Mouse (Mus musculus) testis, adult 2 months (tissue): ENCODE measurements around the gene E130308A19Rik. TPM values are rescaled to one million over a fixed set of nuclear protein-coding genes. Genes with fewer than 3 reads are reported as not detected.

Experiments used
- H3K27ac ChIP-seq: fragments of 200-500 bp; 2 replicates; pipeline ENCODE4 v1.5.1; 2012; ENCODE audit warnings: low read depth, low read length; ENCODE audit not compliant: control insufficient read depth, insufficient read depth
- H3K27me3 ChIP-seq: fragments of 200-500 bp; 2 replicates; pipeline ENCODE4 v1.6.1; 2012; ENCODE audit warnings: mild to moderate bottlenecking, low read length, moderate library complexity; ENCODE audit not compliant: control insufficient read depth, insufficient read depth
- H3K36me3 ChIP-seq: fragments of 200-500 bp; 2 replicates; pipeline ENCODE4 v1.6.1; 2012; ENCODE audit warnings: mild to moderate bottlenecking, low read length; ENCODE audit not compliant: control insufficient read depth, insufficient read depth
- H3K4me1 ChIP-seq: fragments of 200-500 bp; 2 replicates; pipeline ENCODE4 v1.6.1; 2012; ENCODE audit warnings: low read length; ENCODE audit not compliant: control insufficient read depth, insufficient read depth
- H3K4me3 ChIP-seq: fragments of 200-500 bp; 2 replicates; pipeline ENCODE4 v1.5.1; 2012; ENCODE audit warnings: low read depth, mild to moderate bottlenecking, low read length, moderate library complexity, mixed read lengths; ENCODE audit not compliant: control insufficient read depth
- CTCF ChIP-seq: fragments of 200-500 bp; IDR thresholded peaks from 2 replicates; pipeline ENCODE4 v1.5.1; 2012; ENCODE audit warnings: low read depth, mild to moderate bottlenecking, inconsistent platforms, low read length, moderate library complexity; ENCODE audit not compliant: control insufficient read depth, insufficient read depth, insufficient replicate concordance
- POLR2A ChIP-seq: fragments of 200-500 bp; IDR thresholded peaks from 2 replicates; pipeline ENCODE4 v1.6.1; 2012; ENCODE audit warnings: low read depth, mild to moderate bottlenecking, inconsistent platforms, low read length, moderate library complexity; ENCODE audit not compliant: control insufficient read depth
- polyA plus RNA-seq: library from polyadenylated mRNA; depleted of rRNA; stranded (reverse); fragments of >200 nt; gene quantifications from 2 replicates; pipeline ENCODE4 v1.2.3, GENCODE M21; 2012

E130308A19Rik gene
- polyA plus RNA-seq, 1 experiment = 6.7 TPM

- Histone ChIP-seq H3K27ac (no peak overlapping the region), H3K4me1 (no peaks in the 10 kb centered on the region), H3K27me3 (no peaks in the 10 kb centered on the region), H3K36me3 (no peaks in the 10 kb centered on the region), H3K4me3 (no peak overlapping the region)
- TF ChIP-seq CTCF (no peak), POLR2A (no peak)
Measured at GRCm38 (mm10) chr4:59640720-59641119, 14.7 kb downstream of the E130308A19Rik start.

DNA sequence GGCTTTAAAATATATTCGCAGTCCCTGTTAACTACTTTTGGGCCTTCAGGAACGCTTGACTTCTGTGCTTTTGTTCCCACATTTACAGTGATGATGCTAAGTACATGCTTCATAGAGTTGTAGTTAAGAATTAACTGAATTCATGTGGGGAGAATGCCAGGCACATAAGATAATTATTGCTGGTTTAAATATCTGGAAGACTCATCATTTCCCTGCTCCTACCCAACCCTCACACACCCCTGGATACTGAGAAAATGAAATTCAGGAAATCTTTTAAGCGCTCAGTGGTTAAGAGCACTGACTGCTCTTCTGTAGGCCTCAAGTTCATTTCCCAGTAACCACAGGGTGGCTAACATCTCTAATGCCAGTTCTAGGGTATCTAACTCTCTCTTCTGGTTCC lies 16.0 kb downstream of the E130308A19Rik start:
- Histone ChIP-seq H3K4me1 (no peaks in the 10 kb centered on the region), H3K27me3 (no peaks in the 10 kb centered on the region), H3K27ac (no peak overlapping the region), H3K4me3 (no peak overlapping the region), H3K36me3 (no peaks in the 10 kb centered on the region)
- no peak for TF ChIP-seq POLR2A
- TF ChIP-seq CTCF = no peak

GRCm38 (mm10) chr4:59642657-59643056 lies 16.6 kb downstream of the E130308A19Rik start:
- TF ChIP-seq CTCF = no peak
- no peak for TF ChIP-seq POLR2A
- Histone ChIP-seq H3K4me1 (no peaks in the 10 kb centered on the region), H3K4me3 (no peak overlapping the region), H3K27me3 (no peaks in the 10 kb centered on the region), H3K27ac (no peak overlapping the region), H3K36me3 (no peaks in the 10 kb centered on the region)

DNA sequence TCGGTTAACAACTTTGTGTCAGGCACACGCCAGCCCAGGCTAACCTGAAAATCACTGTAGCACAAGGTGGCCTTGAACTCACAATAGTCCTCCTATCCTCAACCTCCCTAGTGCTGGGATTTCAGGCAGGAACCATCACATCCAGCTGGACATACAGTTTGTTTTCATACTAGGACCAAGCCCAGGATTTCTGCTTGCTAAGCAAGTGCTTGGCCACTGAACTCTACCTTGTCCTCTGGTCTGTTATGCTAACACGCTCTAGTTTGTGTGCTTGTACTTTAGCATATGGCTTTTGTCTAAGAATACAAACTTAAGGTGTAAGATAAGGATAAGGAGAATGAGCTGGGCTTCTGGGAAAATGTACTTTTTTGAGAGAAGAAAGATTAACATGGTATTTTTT lies 18.4 kb downstream of the E130308A19Rik start:
- Histone ChIP-seq H3K27me3 (no peaks in the 10 kb centered on the region), H3K4me3 (no peak overlapping the region), H3K27ac (no peak overlapping the region), H3K36me3 (no peaks in the 10 kb centered on the region), H3K4me1 (no peaks in the 10 kb centered on the region)
- TF ChIP-seq CTCF = no peak
- TF ChIP-seq POLR2A = no peak

DNA sequence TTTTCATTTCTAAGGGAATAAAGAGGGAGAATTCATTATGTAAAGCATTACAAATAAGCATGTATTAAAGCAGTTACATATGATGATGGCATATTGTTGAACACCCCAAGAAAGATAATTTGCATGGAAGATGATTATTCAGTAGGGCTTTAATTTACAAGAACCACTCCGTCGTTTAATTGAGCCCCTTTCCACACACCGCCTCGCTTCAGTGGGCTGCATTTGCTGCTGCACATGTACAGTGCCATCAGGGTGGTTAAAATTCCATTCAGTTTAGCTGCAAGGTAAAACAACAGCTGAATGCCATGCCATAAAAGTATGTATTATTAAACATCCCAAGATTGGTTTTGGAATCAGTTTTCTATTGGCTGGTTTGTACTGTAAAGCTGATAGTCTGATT lies 19.0 kb downstream of the E130308A19Rik start:
- H3K4me1 ChIP-seq = no peaks in the 10 kb centered on the region
- no peaks in the 10 kb centered on the region for H3K36me3 ChIP-seq
- H3K27me3 ChIP-seq = no peaks in the 10 kb centered on the region
- no peak overlapping the region for H3K4me3 ChIP-seq
- TF ChIP-seq POLR2A = no peak
- TF ChIP-seq CTCF = no peak
- no peak overlapping the region for H3K27ac ChIP-seq

DNA sequence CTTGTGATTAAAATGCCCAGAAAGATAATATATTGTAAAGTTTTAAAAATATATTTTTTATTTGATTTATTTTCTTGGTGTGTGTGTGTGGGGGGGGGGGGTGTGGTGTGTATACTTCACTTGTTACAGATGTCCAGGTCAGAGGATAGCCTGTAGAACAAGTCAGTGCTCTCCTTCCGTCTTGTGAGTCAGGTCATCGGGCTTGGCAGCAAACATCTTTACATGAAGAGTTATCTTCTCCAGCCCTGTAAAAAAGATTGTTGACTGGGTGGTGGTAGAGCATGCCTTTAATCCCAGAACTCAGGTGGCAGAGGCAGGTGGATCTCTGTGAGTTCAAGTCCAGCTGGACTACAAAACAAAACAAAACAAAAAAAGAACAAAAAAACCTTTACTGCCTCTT lies 19.6 kb downstream of the E130308A19Rik start:
- Histone ChIP-seq H3K27ac (no peak overlapping the region), H3K36me3 (no peaks in the 10 kb centered on the region), H3K4me1 (no peaks in the 10 kb centered on the region), H3K4me3 (no peak overlapping the region), H3K27me3 (no peaks in the 10 kb centered on the region)
- TF ChIP-seq POLR2A (no peak), CTCF (no peak)

DNA sequence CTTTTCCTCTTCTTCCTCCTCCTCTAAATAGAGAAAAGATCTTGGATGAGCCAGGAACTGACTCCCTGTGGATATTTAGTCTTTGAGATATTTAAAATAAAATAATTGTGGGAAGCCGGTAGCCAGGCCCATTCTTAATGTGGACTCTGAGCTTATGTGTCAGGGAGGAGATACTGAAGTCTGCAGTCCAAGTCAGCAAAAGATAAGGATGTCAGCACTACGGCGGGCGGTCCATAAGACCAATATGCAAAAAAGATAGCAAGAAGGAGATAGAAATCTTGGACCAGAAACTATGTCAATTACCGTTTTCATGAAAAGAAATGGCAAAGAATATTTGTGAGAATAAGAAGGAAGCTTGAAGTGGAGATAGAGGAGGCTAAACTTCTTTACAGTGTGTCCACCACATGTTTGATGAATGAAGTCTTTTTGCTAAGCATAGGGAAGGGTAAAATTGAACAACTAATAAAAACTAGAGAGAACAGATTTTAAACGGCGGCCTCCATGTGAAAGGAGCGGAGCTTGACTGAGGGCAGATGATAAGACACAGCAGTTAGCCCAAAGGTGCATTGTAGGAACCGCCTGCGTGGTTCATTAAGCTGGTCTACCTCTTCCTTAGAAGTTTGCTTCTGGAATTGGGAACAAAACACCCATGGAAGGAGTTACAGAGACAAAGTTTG lies 20.1 kb downstream of the E130308A19Rik start:
- no peak overlapping the region for H3K27ac ChIP-seq

More for the DNA sequence above, 20.1 kb downstream of the E130308A19Rik start:
- TF ChIP-seq POLR2A (no peak), CTCF (no peak)
- Histone ChIP-seq H3K36me3 (no peaks in the 10 kb centered on the region), H3K4me3 (no peak overlapping the region), H3K27me3 (no peaks in the 10 kb centered on the region), H3K4me1 (no peaks in the 10 kb centered on the region)
